19 mouse cellular contexts compared by ENCODE assay signal in genomic region chr11:36671196-36671595, GRCm38 (mm10).
A peak's percentile ranks its signal among the peaks of the same experiment; 100 is the strongest.
DNase-seq lines count a peak whose midpoint lies in the region; ATAC-seq and TF ChIP-seq lines count a peak whose summit lies in the region.
"Had no signal": no experiment of that assay in that cellular context is flagged by ENCODE, and none has a peak within 500 bp of the region (broad histone marks: within the 10 kb centered on the region; RNA-seq: fewer than 3 reads in every experiment).

No protein-coding gene starts in this region.

- peak; percentile 19 for DNase-seq in forebrain, embryonic 14.5 days (ENCODE audit: low spot score)
- no peak for DNase-seq in forebrain, postnatal 0 days
- no peak for DNase-seq in layer of hippocampus, adult 2 months (ENCODE audit: low spot score in 2 of 2)
- no peak for DNase-seq in layer of hippocampus, adult 9-10 months (ENCODE audit: low spot score)
- DNase-seq in midbrain, embryonic 14.5 days: peak; percentile 62
- no peak for DNase-seq in gastrocnemius, adult 2 months
- DNase-seq: adrenal gland, adult 2 months; adrenal gland, postnatal 25 days; cerebellum, adult 8-10 months; cerebellum, postnatal 14 days; embryo, embryonic 11 days; gastrocnemius, postnatal 14 days; heart, postnatal 10 days; heart, postnatal 4 days; kidney, adult 18-20 months had no signal

- H3K4me3 ChIP-seq in forebrain, embryonic 14.5 days (ENCODE audit: low read depth, low read length): no peak overlapping the region
- H3K4me3 ChIP-seq in forebrain, postnatal 0 days (ENCODE audit: low read depth, low read length): no peak overlapping the region
- H3K4me3 ChIP-seq in layer of hippocampus, adult 2 months: no peak overlapping the region
- H3K4me3 ChIP-seq in midbrain, embryonic 14.5 days (replicated peaks; ENCODE audit: low read depth, low read length): no peak overlapping the region
- H3K4me3 ChIP-seq in midbrain, embryonic 16.5 days (ENCODE audit: low read depth, low read length): no peak overlapping the region
- H3K4me3 ChIP-seq in gastrocnemius, adult 2 months: no peak overlapping the region
- H3K4me3 ChIP-seq: embryonic facial prominence, embryonic 12.5 days; hindbrain, embryonic 12.5 days; intestine, embryonic 15.5 days had no signal

- no peaks in the 10 kb centered on the region for H3K27me3 ChIP-seq in forebrain, embryonic 14.5 days (replicated peaks; ENCODE audit: control insufficient read depth, insufficient read depth, low read length)
- H3K27me3 ChIP-seq in forebrain, postnatal 0 days (ENCODE audit: insufficient read depth, low read length): no peaks in the 10 kb centered on the region
- no peaks in the 10 kb centered on the region for H3K27me3 ChIP-seq in midbrain, embryonic 14.5 days (ENCODE audit: control insufficient read depth, insufficient read depth, low read length)
- no peaks in the 10 kb centered on the region for H3K27me3 ChIP-seq in midbrain, embryonic 16.5 days (ENCODE audit: control insufficient read depth, insufficient read depth, low read depth, low read length)
- H3K27me3 ChIP-seq: embryonic facial prominence, embryonic 12.5 days; hindbrain, embryonic 12.5 days; intestine, embryonic 15.5 days had no signal

- no peaks in the 10 kb centered on the region for H3K9me3 ChIP-seq in forebrain, embryonic 14.5 days (replicated peaks; ENCODE audit: control insufficient read depth, low read length)
- H3K9me3 ChIP-seq in forebrain, postnatal 0 days (ENCODE audit: low read length): no peaks in the 10 kb centered on the region
- no peaks in the 10 kb centered on the region for H3K9me3 ChIP-seq in midbrain, embryonic 14.5 days (ENCODE audit: control insufficient read depth, low read length)
- H3K9me3 ChIP-seq in midbrain, embryonic 16.5 days (replicated peaks; ENCODE audit: control insufficient read depth, low read length, poor library complexity, severe bottlenecking): no peaks in the 10 kb centered on the region
- H3K9me3 ChIP-seq: embryonic facial prominence, embryonic 12.5 days; hindbrain, embryonic 12.5 days; intestine, embryonic 15.5 days had no signal

- no peak for TF ChIP-seq CTCF in forebrain, postnatal 0 days (IDR thresholded peaks at IDR 0.05; ENCODE audit: low read depth)
- TF ChIP-seq CTCF in layer of hippocampus, adult 2 months (conservative IDR thresholded peaks at IDR 0.05): 0 out of 2 replicates have a peak, but pooled peaks have one; percentile 7
- TF ChIP-seq CTCF in gastrocnemius, adult 2 months (IDR thresholded peaks at IDR 0.05): no peak

- WGBS in forebrain, embryonic 14.5 days: 52% methylated on average over 9 of the region's 9 CpGs
- 49% methylated on average over 9 of the region's 9 CpGs for WGBS in forebrain, postnatal 0 days
- 39% methylated on average over 9 of the region's 9 CpGs for WGBS in midbrain, embryonic 14.5 days
- 51% methylated on average over 9 of the region's 9 CpGs for WGBS in midbrain, embryonic 16.5 days

- intact Hi-C loops in gastrocnemius, adult 2 months (cut with DNase I): no loop called here

- peaks cover 24% of the 10 kb centered on the region for H3K4me1 ChIP-seq in forebrain, embryonic 14.5 days (ENCODE audit: control insufficient read depth, insufficient read depth, low read length)
- peaks cover 9% of the 10 kb centered on the region for H3K4me1 ChIP-seq in forebrain, postnatal 0 days (ENCODE audit: insufficient read depth)
- H3K4me1 ChIP-seq in midbrain, embryonic 14.5 days (ENCODE audit: control insufficient read depth, insufficient read depth, low read length): peaks cover 46% of the 10 kb centered on the region
- peaks cover 33% of the 10 kb centered on the region for H3K4me1 ChIP-seq in midbrain, embryonic 16.5 days (ENCODE audit: control insufficient read depth, insufficient read depth, low read length)
- H3K4me1 ChIP-seq: intestine, embryonic 15.5 days had no signal

- H3K9ac ChIP-seq in forebrain, embryonic 14.5 days (ENCODE audit: low read length): no peak overlapping the region; the same call in 1 of the 2 replicates
- no peak overlapping the region for H3K9ac ChIP-seq in forebrain, postnatal 0 days
- H3K9ac ChIP-seq in midbrain, embryonic 14.5 days (replicated peaks; ENCODE audit: low read length): no peak overlapping the region
- H3K9ac ChIP-seq in midbrain, embryonic 16.5 days (ENCODE audit: low read depth, low read length): no peak overlapping the region
- H3K9ac ChIP-seq: embryonic facial prominence, embryonic 12.5 days; hindbrain, embryonic 12.5 days; intestine, embryonic 15.5 days had no signal

- peak overlapping the region; percentile 23 for H3K4me2 ChIP-seq in forebrain, embryonic 14.5 days (ENCODE audit: low read length)
- H3K4me2 ChIP-seq in forebrain, postnatal 0 days (ENCODE audit: low read depth): no peak overlapping the region
- peak overlapping the region; percentile 33 for H3K4me2 ChIP-seq in midbrain, embryonic 14.5 days (ENCODE audit: low read length)
- H3K4me2 ChIP-seq in midbrain, embryonic 16.5 days (ENCODE audit: low read length): peak overlapping the region; percentile 1; the same call in 1 of the 2 replicates
- H3K4me2 ChIP-seq: embryonic facial prominence, embryonic 12.5 days; hindbrain, embryonic 12.5 days; intestine, embryonic 15.5 days had no signal

- no peaks in the 10 kb centered on the region for H3K36me3 ChIP-seq in forebrain, embryonic 14.5 days (ENCODE audit: control insufficient read depth, insufficient read depth, low read length)
- no peaks in the 10 kb centered on the region for H3K36me3 ChIP-seq in forebrain, postnatal 0 days (ENCODE audit: insufficient read depth)
- no peaks in the 10 kb centered on the region for H3K36me3 ChIP-seq in midbrain, embryonic 14.5 days (ENCODE audit: control insufficient read depth, insufficient read depth, low read length)
- no peaks in the 10 kb centered on the region for H3K36me3 ChIP-seq in midbrain, embryonic 16.5 days (ENCODE audit: control insufficient read depth, insufficient read depth, low read length)
- H3K36me3 ChIP-seq: embryonic facial prominence, embryonic 12.5 days; hindbrain, embryonic 12.5 days; intestine, embryonic 15.5 days had no signal

- no peak for ATAC-seq in forebrain, embryonic 14.5 days
- no peak for ATAC-seq in forebrain, postnatal 0 days
- no peak for ATAC-seq in midbrain, embryonic 14.5 days (ENCODE audit: low FRiP score, low TSS enrichment)
- ATAC-seq in midbrain, embryonic 16.5 days: no peak
- ATAC-seq: intestine, embryonic 15.5 days had no signal

- no peak overlapping the region for H3K27ac ChIP-seq in forebrain, embryonic 14.5 days (ENCODE audit: low read depth, low read length)
- no peak overlapping the region for H3K27ac ChIP-seq in forebrain, postnatal 0 days (ENCODE audit: low read depth, low read length)
- no peak overlapping the region for H3K27ac ChIP-seq in layer of hippocampus, adult 2 months
- H3K27ac ChIP-seq in midbrain, embryonic 14.5 days (replicated peaks; ENCODE audit: low read depth, low read length): no peak overlapping the region
- H3K27ac ChIP-seq in midbrain, embryonic 16.5 days (ENCODE audit: low read length): no peak overlapping the region
- H3K27ac ChIP-seq in gastrocnemius, adult 2 months: no peak overlapping the region
- H3K27ac ChIP-seq: embryonic facial prominence, embryonic 12.5 days; hindbrain, embryonic 12.5 days; intestine, embryonic 15.5 days had no signal

Comparison
In these comparisons a context has a peak if more than half of its experiments do, and no peak if none do; other contexts are left out.
1. DNase-seq: peak in forebrain, embryonic 14.5 days (single experiment) and midbrain, embryonic 14.5 days (single experiment); none in forebrain, postnatal 0 days (single experiment), layer of hippocampus, adult 2 months (0 of 2), layer of hippocampus, adult 9-10 months (single experiment) and gastrocnemius, adult 2 months (single experiment).